Mouse (Mus musculus): ENCODE results near the gene Msi2.

Gene Msi2

DNA sequence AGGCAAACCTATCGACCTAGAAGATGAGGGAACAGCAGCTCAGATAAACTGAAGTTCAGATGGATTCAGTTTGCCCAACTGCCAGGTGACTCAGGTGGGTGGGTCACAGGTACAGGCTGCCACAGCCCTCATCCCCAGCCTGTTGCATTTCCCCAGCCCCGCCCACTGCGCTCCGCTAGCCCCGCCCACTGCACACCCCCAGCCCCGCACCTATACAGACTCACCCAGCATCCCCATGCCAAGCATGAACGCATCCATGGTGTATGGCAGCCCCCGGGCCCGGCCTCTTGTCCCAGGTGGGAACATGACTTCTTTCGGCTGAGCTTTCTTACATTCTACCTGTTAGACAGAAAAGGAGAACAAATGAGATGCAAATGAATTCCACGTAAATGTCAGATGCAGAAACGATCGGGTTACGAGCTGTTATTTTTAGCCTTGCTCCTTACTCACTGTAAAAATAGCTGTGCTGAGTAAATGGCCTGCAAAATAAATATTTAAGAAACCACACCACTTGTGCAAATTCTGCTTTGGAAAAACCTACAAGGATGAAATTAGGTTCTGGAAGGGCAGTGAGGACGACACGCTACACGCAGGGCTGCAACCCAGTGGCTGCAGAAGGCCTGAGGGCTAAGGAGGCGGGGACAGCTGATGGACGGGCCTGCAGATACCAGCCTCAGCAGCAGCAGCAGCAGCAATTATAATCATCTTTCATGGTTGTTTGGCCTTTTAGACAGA lies 323.8 kb downstream of the Msi2 start:
- DNase-seq: no peak

DNA sequence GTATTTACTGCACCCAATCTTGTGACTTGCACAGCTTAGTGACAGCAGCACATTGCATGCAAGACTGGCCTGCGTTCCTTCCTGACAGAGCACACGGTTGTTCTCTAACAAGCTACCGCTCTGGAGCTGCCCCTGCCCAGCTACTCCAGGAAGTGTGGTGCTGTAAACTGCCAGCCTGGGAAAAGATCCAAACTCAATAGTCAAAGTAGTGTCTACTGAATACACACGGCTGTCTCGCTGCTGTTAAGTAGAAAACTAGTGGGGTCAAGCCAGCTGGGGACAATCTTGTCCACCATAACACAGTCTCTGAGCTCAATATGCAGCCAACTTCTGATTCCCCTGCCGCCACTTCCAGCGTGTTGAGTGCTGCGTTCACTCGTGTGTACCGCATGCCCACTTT lies 325.6 kb downstream of the Msi2 start:
- peak; percentile 20 for DNase-seq

DNA sequence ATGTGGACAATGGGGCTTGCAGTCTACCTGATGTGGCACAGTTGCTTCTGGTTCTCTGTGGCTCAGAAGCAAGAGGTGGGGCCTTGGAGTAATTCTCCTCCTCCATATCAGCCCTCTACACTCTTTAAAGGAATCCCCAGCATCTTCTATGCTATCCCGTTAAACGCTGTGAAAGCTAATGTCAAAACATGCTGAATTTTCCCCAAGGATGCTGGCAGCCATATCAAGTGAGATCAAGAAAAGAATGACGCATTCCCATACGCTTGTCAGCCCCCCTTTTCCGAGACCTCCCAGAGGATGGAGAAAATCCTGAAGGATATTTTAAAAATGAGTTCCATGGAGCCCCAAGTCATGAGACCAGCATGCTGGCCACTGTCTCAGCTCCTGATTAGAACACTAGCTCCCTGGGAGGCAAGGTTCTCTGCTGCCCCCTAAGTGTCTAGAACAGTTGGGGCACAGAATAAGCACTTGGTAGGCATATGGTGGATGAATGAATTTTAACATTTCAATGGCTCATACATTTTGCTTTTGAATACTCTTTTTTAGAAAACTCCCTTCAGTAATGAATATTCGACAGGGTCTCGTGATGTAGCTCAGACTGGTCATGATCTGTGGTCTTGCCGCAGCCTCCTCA lies 327.0 kb downstream of the Msi2 start:
- no peak for DNase-seq

DNA sequence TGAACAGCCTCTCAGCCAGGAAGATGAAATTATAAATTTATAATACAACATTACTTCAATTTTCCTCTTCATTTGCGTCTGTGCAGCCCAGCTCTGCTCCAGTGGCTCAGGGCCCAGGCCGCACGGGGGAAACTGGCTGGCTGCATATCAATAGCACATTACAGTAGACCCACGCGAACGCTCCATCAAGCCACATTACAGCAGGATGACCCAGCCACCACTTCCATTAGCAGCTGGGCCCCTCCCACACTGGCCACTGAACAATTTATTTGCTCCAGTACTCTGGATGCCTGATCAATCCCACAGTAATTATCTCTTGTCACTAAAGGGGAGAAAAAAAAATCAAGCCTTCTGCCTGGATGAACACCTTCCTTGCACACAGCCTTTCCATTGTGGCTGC lies 328.8 kb downstream of the Msi2 start:
- DNase-seq: no peak

DNA sequence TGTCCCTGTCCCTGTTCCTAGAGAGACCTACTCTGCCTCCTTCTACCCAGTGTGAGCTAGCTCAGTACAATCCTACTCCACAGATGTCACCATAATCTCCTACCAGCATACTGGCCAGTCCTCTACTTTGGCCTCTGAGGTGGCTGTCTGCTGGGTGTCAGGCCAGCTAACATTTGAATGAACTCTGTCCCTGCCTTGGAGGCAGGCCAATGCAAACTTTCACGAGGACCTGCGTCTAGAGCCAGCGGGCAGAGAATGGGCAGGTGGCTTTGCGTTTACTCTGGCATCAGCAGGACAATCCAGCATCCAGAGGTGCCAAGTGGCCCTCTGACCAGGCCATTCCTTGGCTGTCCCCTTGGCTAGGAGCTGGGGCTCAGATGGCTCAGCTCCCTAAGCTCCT lies 331.4 kb downstream of the Msi2 start:
- DNase-seq: no peak

DNA sequence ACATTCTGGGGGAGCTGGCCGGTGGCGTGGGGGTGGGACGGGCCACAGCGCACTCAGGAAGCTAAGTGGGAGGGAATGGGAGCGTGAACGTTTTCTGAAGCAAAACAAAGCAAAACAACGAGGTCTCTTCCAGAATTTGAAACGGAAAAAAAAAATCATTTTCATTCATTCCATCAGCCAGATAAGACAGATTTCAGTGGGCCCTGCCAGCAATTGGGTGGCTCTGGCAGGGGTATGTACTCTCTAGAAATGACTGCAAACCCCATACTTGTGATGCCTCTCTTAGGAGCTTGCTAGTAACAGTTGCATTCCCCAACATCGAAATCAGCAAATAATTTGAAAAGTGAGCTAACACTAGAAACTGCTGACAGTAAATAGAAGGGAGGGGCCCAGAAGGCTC lies 335.9 kb downstream of the Msi2 start:
- no peak for DNase-seq

DNA sequence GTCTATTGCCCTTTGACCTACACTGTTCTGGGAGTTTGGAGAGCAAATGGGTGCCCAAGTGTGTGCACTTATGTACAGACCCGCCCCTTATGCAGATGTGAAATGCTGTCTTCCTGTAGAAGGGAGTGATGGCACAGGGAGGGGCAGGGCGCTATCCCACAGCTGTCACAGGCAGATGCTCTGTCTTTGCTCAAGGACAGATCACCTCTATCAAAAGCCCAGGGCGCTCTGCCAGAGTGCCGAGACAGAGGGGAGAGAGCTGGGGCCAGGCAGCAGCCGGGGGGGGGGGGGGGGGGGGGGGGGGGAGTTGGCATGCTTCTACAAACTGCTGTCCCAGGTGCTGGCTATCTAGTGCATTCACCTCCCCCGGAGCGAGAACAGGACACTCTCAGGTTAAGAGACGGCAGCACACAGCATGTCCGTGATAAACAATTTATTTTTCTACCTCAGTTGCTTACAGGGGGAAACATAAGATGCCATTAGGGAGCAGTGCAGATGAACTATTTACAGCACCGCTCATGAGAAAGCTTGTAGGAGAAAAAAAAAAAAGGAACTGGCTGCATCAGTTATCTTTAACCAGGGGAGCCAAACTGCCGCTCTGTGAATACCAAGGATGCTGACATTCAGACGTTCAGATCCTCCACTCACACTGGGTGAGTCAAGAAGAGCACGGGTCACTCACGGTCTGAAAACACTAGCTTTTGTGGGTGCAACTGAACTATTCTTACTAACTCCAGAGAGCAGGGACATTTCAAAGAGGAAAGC lies 337.0 kb downstream of the Msi2 start:
- no peak for DNase-seq

DNA sequence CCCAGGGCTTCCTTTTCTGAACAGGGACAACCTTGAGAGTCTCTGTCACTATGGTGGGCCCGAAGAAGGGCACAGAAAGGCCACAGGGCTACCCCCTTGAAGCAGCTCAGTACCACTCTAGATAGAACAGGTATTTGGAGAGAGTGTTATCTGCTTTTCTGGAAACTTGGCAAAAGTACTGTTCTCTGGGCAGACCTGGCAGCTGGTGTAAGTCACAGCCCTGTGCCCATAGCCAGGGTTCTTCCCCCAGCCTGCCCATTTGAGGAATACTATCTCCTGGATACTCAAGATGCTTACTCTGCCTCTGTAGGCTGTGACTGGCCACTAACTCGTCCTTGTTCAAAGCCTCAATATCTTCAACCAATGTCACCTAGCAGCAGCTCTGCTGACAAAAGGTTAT lies 338.7 kb downstream of the Msi2 start:
- no peak for DNase-seq

DNA sequence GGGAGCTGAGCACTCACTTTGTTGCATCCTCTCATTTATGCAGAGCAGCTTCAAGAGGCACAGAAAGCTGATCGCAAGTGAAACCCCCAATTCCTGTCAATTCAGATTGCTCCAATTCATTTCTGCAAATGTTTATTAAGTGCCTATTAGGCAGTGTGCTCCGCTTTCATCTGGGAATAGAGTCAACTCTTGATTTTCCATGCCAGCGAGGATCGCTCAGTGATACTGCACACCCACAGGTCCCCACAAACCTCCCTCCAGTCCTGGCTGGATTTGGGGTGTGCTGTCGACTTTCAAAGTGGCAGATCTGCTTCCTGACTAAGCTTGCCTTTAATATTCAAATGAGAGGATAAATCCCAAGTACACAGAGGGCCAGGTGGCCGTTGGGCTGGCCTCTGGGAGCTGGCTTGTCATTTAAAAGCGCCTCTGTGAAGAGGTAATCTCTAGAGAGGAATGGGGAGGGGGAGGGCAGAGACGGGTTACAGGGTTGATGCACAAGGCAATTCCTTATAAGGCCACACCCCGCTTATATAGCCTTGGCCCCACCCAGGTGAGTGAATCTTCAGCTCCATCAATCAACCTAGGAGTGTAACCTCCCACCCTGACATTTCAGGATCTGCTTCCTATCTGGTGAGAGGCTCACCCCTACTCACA lies 339.5 kb downstream of the Msi2 start:
- peak; percentile 34 for DNase-seq

DNA sequence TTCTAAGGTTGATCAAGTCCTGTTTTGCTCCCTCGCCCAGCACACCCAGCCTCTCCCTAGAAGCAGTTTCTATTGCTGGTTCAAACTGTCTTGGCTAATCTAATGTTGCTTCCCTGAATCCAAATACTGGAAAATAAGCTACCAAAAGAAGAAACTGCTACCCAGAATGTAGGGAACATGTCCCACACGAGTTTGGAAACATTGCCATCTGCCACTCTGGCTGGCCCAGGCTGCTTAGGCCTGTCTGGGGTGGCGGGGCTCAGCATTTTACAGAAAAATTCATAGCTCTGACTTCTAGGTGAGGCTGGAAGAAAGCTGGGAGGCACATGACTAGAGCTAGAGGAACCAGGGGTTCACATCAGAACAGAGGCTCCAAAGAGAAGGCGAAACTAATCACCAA lies 345.7 kb downstream of the Msi2 start:
- peak; percentile 30 for DNase-seq

DNA sequence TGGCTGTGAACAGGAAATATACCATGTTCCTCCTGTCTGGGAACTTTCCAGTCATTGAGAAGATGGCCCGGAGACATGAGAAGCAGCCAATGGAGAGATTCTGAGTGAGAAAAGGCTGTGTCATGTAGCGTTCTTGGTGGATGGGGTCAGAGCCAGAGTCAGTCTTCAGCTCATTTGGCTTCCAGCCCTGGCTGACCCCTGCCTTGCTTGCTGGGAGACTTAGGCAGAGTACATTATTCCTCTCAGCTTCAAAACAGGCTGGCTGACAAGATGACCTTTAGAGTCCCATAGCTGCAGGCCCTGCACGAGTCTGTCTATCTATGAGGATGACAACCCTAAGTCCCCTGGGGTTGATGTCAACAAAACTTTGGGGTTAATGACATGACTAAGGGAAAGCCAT lies 348.4 kb downstream of the Msi2 start:
- DNase-seq: no peak

DNA sequence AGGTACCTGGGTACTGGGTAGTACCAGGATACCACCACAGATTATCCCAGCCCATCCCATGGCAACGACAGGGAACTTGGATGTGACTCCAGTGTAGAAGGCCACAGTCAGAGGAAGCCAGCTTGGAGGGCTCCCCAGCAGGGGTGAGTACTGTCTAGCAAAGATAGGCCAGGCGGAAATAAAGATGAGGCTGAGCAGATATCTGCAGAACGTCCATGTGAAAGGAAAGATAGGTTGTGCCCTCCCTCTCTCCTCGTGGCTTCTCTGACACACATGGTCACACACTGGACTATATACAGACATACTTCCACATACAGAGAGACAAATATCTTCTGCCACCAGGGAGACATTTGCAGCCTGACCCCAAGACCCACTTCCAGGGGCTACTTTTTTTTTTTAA lies 350.8 kb downstream of the Msi2 start:
- no peak for DNase-seq

DNA sequence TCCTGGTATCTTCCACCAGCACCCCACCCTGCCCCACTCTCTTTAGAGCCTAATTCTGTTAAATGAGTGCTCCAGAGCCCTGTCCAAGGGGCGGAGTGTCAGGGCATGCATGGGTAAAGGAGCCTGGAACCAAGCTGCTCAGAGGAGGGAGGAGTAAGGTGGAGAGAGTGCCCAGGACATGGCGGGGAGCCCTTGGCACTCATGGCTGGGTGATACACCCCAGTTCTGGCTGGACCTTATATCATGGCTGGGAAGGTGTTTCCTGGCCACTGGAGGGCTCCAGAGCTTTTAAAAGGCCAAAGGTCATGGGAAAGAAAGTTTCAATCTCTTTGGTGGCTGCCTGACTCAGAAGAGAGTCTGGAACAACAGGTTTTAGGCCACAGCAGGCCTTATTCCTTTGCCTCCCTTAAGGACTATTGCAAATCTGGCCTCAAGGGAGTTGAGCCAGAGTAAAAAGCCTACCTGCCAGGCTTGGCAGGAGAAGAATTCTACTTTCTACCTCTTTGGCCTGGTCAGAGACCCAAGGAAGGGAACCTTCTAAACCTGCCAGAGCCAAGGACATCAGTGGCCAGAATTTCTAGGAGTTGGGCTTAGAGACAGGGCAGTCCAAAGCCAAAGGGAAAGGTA lies 352.3 kb downstream of the Msi2 start:
- no peak for DNase-seq

DNA sequence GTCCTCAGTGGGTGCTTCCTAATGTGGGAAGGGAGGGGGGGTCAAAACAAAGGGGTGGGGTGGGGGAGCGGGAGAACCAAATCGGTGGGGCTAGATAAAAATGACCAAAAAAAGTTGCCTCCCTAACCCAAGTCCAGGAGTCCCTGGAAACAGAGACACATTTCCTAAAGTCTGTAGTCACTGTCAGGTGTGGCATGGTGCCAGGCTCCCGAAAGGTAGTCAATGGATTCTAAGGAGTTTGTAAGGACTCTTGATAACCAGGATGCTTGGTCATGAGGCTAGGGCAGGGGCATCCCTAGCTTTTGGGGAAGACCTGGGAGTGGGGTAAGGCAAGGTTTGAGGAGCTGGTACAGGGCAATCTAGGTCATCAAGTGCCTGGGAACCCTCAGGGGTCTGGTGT lies 354.1 kb downstream of the Msi2 start:
- no peak for DNase-seq

DNA sequence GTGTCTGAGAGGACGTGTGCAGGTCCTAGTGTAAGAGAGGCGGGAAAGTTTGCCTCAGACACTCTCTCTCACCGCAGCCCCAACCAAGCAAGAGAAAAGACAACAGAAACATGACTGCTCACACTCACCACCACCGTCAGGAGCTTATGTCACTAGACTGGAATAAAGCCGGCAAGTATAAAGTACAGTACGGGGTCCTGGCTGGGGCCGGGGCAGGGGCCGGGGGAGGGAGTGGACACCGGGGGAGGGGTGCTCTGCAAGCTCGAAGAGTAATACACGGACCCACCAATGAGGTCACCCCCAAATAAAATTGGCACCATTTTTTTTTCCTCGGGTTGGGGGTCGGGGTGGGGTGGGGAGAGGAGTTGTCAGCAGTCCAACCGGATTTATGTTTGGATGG lies 354.8 kb downstream of the Msi2 start:
- DNase-seq: no peak

DNA sequence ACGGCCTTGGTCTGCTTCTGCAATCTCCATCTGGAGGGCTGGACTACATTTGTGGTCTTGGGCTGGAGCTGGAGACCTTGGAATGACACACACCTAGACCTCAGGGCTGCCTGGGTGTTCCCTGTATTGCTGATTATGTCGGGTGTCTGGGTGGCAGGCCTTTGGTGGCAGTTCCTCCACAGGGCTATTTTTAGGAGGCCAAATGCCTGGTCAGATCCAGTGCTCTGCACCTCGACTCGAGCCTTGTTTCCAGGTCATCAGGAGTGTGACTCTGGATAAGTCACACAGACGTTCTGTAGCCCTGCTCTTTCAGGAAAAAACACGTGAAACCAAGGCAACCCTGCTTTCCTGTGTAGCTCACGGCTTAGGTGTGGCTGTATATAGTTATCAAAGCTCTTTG lies 358.6 kb downstream of the Msi2 start:
- no peak for DNase-seq

DNA sequence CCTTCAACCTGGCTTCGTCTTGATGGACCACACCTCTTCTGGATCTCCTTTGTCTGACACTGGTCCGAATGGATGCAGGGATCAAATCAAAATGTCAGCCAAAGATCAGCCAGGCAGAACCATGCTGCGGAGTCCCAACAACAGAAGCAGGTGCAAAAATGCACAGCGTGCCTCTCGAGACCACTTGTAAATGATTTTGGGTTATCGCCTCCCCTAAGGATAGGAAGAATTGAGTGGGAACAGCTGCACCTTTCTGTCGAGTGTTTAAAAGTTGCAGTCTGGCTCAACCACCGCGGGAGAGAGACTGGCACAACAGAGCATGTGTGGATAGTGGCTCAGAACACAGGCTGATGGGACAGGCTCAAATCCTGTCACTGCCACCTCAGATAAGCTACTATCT lies 361.0 kb downstream of the Msi2 start:
- no peak for DNase-seq

DNA sequence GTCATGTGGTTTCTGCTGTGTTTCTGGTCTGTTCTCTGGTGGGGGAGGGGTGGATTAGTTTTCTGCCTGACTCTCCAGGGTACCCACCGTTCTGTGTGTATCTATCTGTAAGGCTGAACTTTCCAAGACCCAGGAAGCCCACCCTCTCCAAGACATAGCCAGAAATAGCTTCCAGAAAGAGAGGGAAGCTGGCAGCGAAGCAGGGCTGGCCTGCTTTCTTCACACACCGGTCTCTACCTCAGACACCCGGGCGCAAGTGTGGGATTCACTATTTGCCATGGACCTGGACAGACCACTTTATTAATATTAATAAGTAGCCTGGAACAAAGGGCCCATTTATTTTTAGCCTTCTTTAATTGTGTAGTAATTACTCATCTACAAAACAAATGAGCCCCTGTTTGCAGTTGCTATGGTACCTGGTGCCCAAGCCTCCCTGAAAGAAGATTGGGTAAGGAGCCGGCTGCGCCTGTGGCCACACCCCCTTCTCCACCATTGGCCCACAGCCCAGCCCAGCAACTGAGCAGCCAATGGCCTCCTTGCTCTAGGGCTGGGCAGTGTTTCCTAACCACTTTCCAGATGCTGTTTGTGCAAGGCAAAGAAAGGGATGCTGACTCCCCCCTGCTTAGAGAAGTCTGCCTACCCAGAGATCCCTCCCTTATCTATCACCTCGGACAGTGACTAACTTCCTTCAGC lies 361.6 kb downstream of the Msi2 start:
- DNase-seq: peak; percentile 89

DNA sequence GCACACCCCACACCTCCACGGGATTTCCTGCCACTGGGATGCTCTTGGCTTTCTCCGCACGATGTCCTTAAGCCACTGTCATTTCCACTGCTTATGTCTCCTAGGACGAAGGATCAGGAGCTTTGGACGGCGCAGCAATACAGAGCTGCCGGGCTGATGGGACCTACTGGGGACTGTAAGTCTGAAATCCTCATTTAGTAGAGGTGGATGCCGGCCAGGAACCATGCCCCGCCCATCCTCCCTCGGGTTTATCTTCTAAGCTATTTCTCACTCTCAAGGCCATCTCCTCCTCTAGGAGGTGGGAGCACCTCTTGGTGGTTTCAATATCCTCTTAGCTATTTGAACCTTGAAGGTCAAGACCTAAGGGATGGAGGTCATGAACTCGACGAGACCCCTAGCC lies 362.3 kb downstream of the Msi2 start:
- no peak for DNase-seq

DNA sequence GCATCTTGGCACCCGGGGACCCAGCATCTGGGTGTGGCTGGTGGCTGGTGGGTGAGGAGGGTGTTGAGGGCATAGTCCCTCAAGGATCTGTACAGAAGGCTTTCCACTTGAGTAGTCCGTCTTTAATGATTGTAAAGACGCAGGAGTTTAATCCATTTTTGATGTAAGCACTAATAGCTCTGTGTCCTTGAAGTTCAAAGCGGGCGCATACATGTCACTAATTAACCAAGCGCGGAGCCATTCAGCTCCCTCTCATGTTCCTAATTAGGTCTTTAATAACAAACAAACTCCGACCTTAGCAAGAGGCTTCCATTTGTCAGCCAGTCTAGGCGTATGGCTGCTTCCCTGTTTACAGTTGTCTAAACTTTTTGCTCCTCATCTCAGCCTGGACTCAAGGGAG lies 363.5 kb downstream of the Msi2 start:
- no peak for DNase-seq

DNA sequence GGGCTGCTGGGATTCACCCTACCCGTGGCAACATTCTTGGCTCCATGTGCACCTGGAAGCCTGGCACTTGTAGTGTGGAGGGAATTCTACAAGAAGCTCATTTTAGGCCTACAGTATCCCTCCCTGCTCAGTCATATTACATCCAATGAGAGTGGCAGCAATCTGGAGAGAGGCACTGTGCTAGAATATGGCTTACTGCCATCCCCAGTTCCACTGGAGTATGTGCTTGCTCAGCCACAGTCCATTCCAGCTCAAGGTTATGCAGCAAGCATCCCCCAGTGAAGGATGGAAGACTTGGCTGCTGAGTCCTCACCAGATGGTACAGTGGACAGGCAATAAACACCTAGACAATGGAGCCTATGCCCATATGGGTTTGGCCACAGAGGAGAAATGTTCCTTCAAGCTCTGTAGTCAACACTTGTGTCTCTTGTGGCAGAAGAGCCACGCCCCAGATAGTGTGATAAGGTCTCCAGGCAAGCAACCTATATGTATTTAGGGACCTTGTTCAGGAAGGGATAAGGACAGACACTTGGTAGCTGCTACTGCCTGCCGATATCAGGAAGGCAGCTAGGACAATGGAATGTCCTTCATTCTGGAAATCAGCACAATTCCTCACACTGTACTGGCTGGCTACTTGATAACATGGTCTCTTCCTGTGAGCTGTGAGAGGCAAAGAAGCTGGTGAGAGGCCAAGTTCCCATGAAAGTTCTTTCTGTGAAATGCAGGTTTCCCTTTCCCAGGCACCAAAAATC lies 366.4 kb downstream of the Msi2 start:
- no peak for DNase-seq

DNA sequence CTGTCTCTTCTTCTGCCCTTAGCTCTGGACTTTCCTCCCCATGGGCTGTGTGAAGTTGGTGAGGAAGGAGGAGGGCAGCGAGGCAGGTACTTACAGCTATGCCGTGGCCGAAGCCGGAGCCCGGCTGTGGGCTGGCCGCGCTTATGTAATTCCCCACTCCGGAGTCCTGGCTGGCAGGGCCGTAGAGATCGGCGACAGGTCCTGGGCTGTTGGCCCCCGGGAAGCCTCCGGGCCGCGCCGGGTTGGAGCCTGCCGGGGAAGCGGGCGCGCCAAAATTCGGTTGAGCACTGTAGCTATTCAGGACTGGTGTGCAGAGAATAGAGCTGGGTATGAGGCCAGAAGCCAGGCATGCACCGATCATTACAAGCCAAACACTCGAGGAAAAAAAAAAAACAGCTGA lies 369.6 kb downstream of the Msi2 start:
- peak; percentile 21 for DNase-seq

Measured in layer of hippocampus, adult 9-11 months (tissue).